Mouse (Mus musculus): ENCODE results near the gene Hoxb7. TPM values are rescaled to one million over a fixed set of nuclear protein-coding genes. Genes with fewer than 3 reads are reported as not detected.

Gene Hoxb7
- polyA plus RNA-seq, 1 experiment from 2014 or later = not detected

DNA sequence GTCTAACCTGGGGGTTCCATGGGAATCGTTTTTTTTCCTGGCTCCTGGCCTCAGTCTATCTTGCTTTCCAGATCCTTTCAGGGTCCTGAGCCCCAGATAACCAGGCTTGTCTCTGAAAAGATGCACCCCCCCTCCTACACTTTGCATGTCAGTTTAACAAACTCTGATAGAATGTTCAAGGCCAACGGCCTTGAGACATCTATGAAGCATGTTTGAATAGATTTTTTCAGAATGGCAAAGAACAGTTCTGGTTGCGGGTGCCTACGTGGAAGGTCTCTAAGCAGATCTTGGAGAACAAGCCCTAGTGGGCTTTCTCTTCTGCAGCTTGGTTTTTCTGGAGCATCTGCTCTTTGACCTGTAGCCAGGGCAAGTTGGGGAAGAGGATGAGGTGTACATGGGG lies 22.3 kb downstream of the Hoxb7 start:
- ATAC-seq (replicated peaks; ENCODE audit: low FRiP score) (no peak), DNase-seq (ENCODE audit: low spot score) (no peak)
- H3K9me3 ChIP-seq (ENCODE audit: control insufficient read depth, low read length) = no peaks in the 10 kb centered on the region
- H3K4me3 ChIP-seq (ENCODE audit: low read depth, low read length) = no peak overlapping the region
- no peak overlapping the region for H3K4me2 ChIP-seq (ENCODE audit: low read depth, low read length, severe bottlenecking)
- H3K9ac ChIP-seq (ENCODE audit: low read length) = no peak overlapping the region
- WGBS = 9% methylated on average over 4 of the region's 4 CpGs
- H3K27me3 ChIP-seq (ENCODE audit: control insufficient read depth, insufficient read depth, low read length) = peaks cover 100% of the 10 kb centered on the region
- no peaks in the 10 kb centered on the region for H3K36me3 ChIP-seq (ENCODE audit: control insufficient read depth, insufficient read depth, low read length)
- H3K27ac ChIP-seq (ENCODE audit: low read depth, low read length) = no peak overlapping the region
- H3K4me1 ChIP-seq (replicated peaks; ENCODE audit: control insufficient read depth, insufficient read depth, low read length) = peaks cover 3% of the 10 kb centered on the region; the same call in 1 of the 2 replicates

DNA sequence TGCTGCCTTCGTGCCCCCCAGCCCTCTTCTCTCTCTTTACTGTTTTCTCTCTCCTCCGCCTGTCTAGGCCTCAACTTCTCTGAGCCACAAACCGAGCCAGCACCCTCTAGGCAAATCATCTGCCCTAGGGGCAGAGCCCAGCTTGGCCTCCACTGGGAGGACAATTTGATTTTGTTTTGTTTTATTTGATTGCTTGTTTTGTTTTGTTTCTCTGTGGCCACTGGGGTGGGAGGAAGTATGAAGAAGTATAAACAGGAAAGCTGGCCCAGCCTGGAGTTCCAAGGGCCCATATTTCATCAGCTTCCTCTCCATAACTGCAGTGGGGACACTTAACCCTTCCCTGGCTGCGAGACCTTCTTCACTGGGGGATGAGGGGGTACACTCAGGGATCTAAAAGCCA lies 22.9 kb downstream of the Hoxb7 start:
- Histone ChIP-seq H3K4me2 (ENCODE audit: low read depth, low read length, severe bottlenecking) (no peak overlapping the region), H3K27ac (ENCODE audit: low read depth, low read length) (no peak overlapping the region), H3K9ac (ENCODE audit: low read length) (no peak overlapping the region), H3K4me3 (ENCODE audit: low read depth, low read length) (no peak overlapping the region), H3K36me3 (ENCODE audit: control insufficient read depth, insufficient read depth, low read length) (no peaks in the 10 kb centered on the region), H3K4me1 (replicated peaks; ENCODE audit: control insufficient read depth, insufficient read depth, low read length) (peaks cover 3% of the 10 kb centered on the region; the same call in 1 of the 2 replicates), H3K27me3 (ENCODE audit: control insufficient read depth, insufficient read depth, low read length) (peaks cover 100% of the 10 kb centered on the region), H3K9me3 (ENCODE audit: control insufficient read depth, low read length) (no peaks in the 10 kb centered on the region)
- ATAC-seq (replicated peaks; ENCODE audit: low FRiP score) = no peak
- 6% methylated on average over 4 of the region's 4 CpGs for WGBS
- no peak for DNase-seq (ENCODE audit: low spot score)

- ATAC-seq (replicated peaks; ENCODE audit: low FRiP score) (no peak), DNase-seq (ENCODE audit: low spot score) (no peak)
- WGBS = 3% methylated on average over 20 of the region's 20 CpGs
- Histone ChIP-seq H3K27ac (ENCODE audit: low read depth, low read length) (no peak overlapping the region), H3K4me2 (ENCODE audit: low read depth, low read length, severe bottlenecking) (no peak overlapping the region), H3K9me3 (ENCODE audit: control insufficient read depth, low read length) (no peaks in the 10 kb centered on the region), H3K36me3 (ENCODE audit: control insufficient read depth, insufficient read depth, low read length) (no peaks in the 10 kb centered on the region), H3K4me1 (replicated peaks; ENCODE audit: control insufficient read depth, insufficient read depth, low read length) (peaks cover 3% of the 10 kb centered on the region; the same call in 1 of the 2 replicates), H3K27me3 (ENCODE audit: control insufficient read depth, insufficient read depth, low read length) (peaks cover 100% of the 10 kb centered on the region), H3K9ac (ENCODE audit: low read length) (no peak overlapping the region), H3K4me3 (ENCODE audit: low read depth, low read length) (no peak overlapping the region)
Measured at GRCm38 (mm10) chr11:96310183-96310938, 23.9 kb downstream of the Hoxb7 start.

DNA sequence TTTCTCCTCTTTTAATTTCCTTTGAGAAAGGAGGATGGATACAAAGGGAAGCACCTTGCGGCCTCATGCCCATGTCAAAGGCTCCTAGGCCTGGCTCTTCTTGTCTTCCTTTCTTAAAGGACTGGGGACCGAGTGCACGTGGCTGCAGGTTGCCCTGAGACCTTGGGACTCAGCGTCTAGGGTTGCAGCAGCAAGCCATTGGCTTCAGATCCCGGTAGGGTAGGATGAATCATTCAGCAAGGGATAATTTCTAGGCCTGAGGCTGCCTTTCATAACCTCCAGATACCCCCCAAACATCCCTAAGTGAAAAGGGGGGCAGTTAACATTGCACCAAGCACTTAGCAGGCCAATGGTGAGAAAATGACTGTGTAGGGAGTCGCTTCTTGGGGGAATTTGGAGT lies 24.7 kb downstream of the Hoxb7 start:
- peaks cover 100% of the 10 kb centered on the region for H3K27me3 ChIP-seq (ENCODE audit: control insufficient read depth, insufficient read depth, low read length)
- H3K36me3 ChIP-seq (ENCODE audit: control insufficient read depth, insufficient read depth, low read length) = no peaks in the 10 kb centered on the region
- WGBS = 9% methylated on average over 6 of the region's 6 CpGs
- no peak overlapping the region for H3K4me2 ChIP-seq (ENCODE audit: low read depth, low read length, severe bottlenecking)
- DNase-seq (ENCODE audit: low spot score) (no peak), ATAC-seq (replicated peaks; ENCODE audit: low FRiP score) (no peak)
- H3K9ac ChIP-seq (ENCODE audit: low read length) = no peak overlapping the region
- H3K27ac ChIP-seq (ENCODE audit: low read depth, low read length) = no peak overlapping the region
- peaks cover 3% of the 10 kb centered on the region; the same call in 1 of the 2 replicates for H3K4me1 ChIP-seq (replicated peaks; ENCODE audit: control insufficient read depth, insufficient read depth, low read length)
- H3K4me3 ChIP-seq (ENCODE audit: low read depth, low read length) = no peak overlapping the region
- no peaks in the 10 kb centered on the region for H3K9me3 ChIP-seq (ENCODE audit: control insufficient read depth, low read length)

GRCm38 (mm10) chr11:96311520-96312417 lies 25.3 kb downstream of the Hoxb7 start:
- H3K9ac ChIP-seq (ENCODE audit: low read length) = no peak overlapping the region
- WGBS = 2% methylated on average over 31 of the region's 31 CpGs
- peak; percentile 83 for DNase-seq (ENCODE audit: low spot score)
- H3K4me2 ChIP-seq (ENCODE audit: low read depth, low read length, severe bottlenecking) = no peak overlapping the region; the same call in 1 of the 2 replicates
- H3K27ac ChIP-seq (ENCODE audit: low read depth, low read length) = no peak overlapping the region
- H3K27me3 ChIP-seq (ENCODE audit: control insufficient read depth, insufficient read depth, low read length) = peaks cover 100% of the 10 kb centered on the region
- H3K4me1 ChIP-seq (replicated peaks; ENCODE audit: control insufficient read depth, insufficient read depth, low read length) = peaks cover 3% of the 10 kb centered on the region; the same call in 1 of the 2 replicates
- ATAC-seq (replicated peaks; ENCODE audit: low FRiP score) = 0 out of 2 replicates have a peak, but pooled peaks have one; percentile 46
- no peak overlapping the region for H3K4me3 ChIP-seq (ENCODE audit: low read depth, low read length)
- H3K36me3 ChIP-seq (ENCODE audit: control insufficient read depth, insufficient read depth, low read length) = no peaks in the 10 kb centered on the region
- no peaks in the 10 kb centered on the region for H3K9me3 ChIP-seq (ENCODE audit: control insufficient read depth, low read length)

DNA sequence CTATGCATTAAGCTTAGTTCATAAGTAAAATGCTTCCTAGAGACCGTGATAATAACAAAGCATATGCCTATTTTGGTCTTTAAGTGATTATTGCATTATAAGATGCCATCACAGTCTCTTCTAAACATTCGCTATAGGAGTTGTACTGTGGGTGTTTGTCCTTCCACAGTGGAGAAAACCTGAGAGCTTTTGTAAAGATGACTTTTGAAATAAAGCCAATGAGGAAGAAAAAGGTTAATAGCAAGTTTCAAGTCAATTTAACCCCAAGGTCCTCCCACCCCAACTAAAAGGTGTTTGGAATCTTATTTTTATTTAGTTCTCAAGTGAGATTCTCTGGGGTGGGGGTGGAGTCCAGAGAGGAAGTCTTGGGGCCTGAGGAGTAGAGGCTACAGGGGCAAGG lies 26.7 kb downstream of the Hoxb7 start:
- H3K9me3 ChIP-seq (ENCODE audit: control insufficient read depth, low read length) = no peaks in the 10 kb centered on the region
- DNase-seq (ENCODE audit: low spot score) (no peak), ATAC-seq (replicated peaks; ENCODE audit: low FRiP score) (no peak)
- H3K27ac ChIP-seq (ENCODE audit: low read depth, low read length) = no peak overlapping the region
- WGBS = 25% methylated on average over 2 of the region's 2 CpGs
- no peak overlapping the region for H3K9ac ChIP-seq (ENCODE audit: low read length)
- no peak overlapping the region for H3K4me2 ChIP-seq (ENCODE audit: low read depth, low read length, severe bottlenecking)
- H3K36me3 ChIP-seq (ENCODE audit: control insufficient read depth, insufficient read depth, low read length) = no peaks in the 10 kb centered on the region
- H3K27me3 ChIP-seq (ENCODE audit: control insufficient read depth, insufficient read depth, low read length) = peaks cover 100% of the 10 kb centered on the region
- H3K4me1 ChIP-seq (replicated peaks; ENCODE audit: control insufficient read depth, insufficient read depth, low read length) = peaks cover 3% of the 10 kb centered on the region; the same call in 1 of the 2 replicates
- H3K4me3 ChIP-seq (ENCODE audit: low read depth, low read length) = no peak overlapping the region

DNA sequence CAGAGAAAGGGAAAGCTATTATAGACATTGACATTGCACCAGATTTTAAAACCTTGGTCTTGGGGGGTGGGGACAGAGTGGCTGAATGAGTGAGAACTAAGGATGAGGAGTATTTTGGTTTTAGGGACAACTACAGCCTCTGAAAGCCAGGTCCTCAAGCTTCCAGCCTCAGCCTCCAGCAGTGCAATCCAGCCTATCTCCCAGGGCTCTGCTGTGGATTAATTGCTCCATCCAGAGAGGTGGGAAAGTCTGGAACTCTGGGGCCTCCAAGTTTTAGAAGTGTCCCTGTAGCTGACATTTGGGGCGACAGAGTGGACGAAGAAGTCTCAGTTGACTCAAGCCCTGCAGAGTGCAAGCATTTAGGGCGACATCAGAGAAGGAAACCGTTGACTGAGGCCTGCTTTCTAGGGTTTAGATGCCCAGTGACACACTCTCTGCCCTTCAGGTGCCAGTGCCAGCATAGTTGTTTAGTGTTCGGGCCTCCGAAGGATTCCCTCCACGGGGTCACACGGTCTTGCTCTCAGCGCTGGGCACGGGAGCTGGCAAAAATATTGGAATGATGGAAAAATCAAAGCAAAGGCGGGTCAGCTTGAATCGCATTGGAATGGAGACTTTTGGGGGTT lies 27.5 kb downstream of the Hoxb7 start:
- H3K9me3 ChIP-seq (ENCODE audit: control insufficient read depth, low read length) = no peaks in the 10 kb centered on the region
- DNase-seq (ENCODE audit: low spot score) = no peak
- no peak overlapping the region for H3K4me3 ChIP-seq (ENCODE audit: low read depth, low read length)
- H3K9ac ChIP-seq (ENCODE audit: low read length) = no peak overlapping the region
- ATAC-seq (replicated peaks; ENCODE audit: low FRiP score) = no peak
- H3K36me3 ChIP-seq (ENCODE audit: control insufficient read depth, insufficient read depth, low read length) = no peaks in the 10 kb centered on the region
- H3K27ac ChIP-seq (ENCODE audit: low read depth, low read length) = no peak overlapping the region
- no peak overlapping the region for H3K4me2 ChIP-seq (ENCODE audit: low read depth, low read length, severe bottlenecking)
- WGBS = 3% methylated on average over 12 of the region's 12 CpGs
- peaks cover 100% of the 10 kb centered on the region for H3K27me3 ChIP-seq (ENCODE audit: control insufficient read depth, insufficient read depth, low read length)
- peaks cover 7% of the 10 kb centered on the region for H3K4me1 ChIP-seq (replicated peaks; ENCODE audit: control insufficient read depth, insufficient read depth, low read length)

DNA sequence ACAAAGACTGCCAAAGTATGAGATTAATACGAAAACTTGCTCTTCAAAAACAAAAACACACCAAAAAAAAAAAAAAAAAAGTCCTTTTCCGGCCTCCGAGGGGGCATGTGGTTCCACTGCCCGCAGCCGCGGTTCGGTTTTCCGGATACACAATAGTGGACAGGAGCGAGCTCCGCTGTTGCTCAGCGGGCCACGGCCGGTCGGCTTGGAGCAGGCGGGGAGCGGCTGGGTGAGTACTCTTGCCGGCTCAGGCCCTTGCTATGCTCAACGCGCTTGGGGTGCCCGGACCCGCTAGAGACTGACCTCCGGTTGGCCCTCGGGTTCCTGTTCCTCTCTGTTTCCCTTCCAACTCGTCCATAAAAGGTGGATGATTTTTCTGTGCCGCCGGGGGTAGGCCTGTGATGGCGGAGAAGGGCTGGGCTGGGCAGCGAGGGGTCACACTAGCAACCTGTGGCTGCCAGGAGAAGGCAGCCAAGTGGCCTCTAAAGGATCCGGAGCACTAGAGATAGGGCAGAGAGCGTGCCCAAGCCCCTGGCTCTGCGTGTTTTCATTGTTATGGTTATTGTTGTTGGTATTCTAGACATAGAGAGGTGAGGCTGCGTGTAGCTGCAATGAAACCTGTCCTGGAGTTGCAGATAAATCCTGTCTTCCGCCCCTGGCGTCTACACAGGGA lies 28.4 kb downstream of the Hoxb7 start:
- Histone ChIP-seq H3K4me1 (replicated peaks; ENCODE audit: control insufficient read depth, insufficient read depth, low read length) (peaks cover 8% of the 10 kb centered on the region), H3K9ac (ENCODE audit: low read length) (no peak overlapping the region), H3K4me3 (ENCODE audit: low read depth, low read length) (no peak overlapping the region), H3K4me2 (ENCODE audit: low read depth, low read length, severe bottlenecking) (no peak overlapping the region), H3K27ac (ENCODE audit: low read depth, low read length) (no peak overlapping the region), H3K27me3 (ENCODE audit: control insufficient read depth, insufficient read depth, low read length) (peaks cover 100% of the 10 kb centered on the region), H3K36me3 (ENCODE audit: control insufficient read depth, insufficient read depth, low read length) (no peaks in the 10 kb centered on the region), H3K9me3 (ENCODE audit: control insufficient read depth, low read length) (no peaks in the 10 kb centered on the region)
- ATAC-seq (replicated peaks; ENCODE audit: low FRiP score) (no peak), DNase-seq (ENCODE audit: low spot score) (no peak)
- WGBS = under 1% methylated on average over 34 of the region's 34 CpGs

All from forebrain, embryonic 11.5 days (tissue).